Mouse (Mus musculus): ENCODE measurements around the gene Serpina3b.

GRCm38 (mm10) chr12:104186041-104186581 lies 58.3 kb downstream of the Serpina3b start:
- TF ChIP-seq CTCF (IDR thresholded peaks at IDR 0.05; ENCODE audit: borderline replicate concordance, extremely low read depth, insufficient read depth, insufficient read length): no peak
- TF ChIP-seq POLR2A (IDR thresholded peaks at IDR 0.05; ENCODE audit: borderline replicate concordance, extremely low read depth, insufficient read depth, insufficient read length, poor library complexity, severe bottlenecking): no peak
